Mouse (Mus musculus) myocyte (in vitro differentiated cells): ENCODE measurements at regions not wholly inside any gene's neighbourhood (a gene's known extent, or its start where the extent isn't known, plus 50 kb on each side); places are given as distances from the start of the nearest gene placed in this dataset.

Source experiments
- H3K27me3 ChIP-seq: one replicate; pipeline ENCODE4 v1.6.1; 2011; ENCODE audit not compliant: control insufficient read depth, insufficient read depth, insufficient read length
- H3K36me3 ChIP-seq: one replicate; pipeline ENCODE4 v1.6.1; 2011; ENCODE audit not compliant: control insufficient read depth, insufficient read depth
- H3K4me2 ChIP-seq: one replicate; pipeline ENCODE4 v1.6.1; 2011; ENCODE audit warnings: low read depth, control low read depth
- H3K4me3 ChIP-seq: one replicate; pipeline ENCODE4 v1.5.1; 2011; ENCODE audit warnings: mild to moderate bottlenecking, control low read depth, moderate library complexity
- H3K79me2 ChIP-seq: one replicate; pipeline ENCODE4 v1.6.1; 2011; ENCODE audit not compliant: control insufficient read depth, insufficient read depth
- H3ac ChIP-seq: one replicate; pipeline ENCODE4 v1.6.1; 2011; ENCODE audit not compliant: control insufficient read depth, insufficient read length
- CEBPB ChIP-seq: IDR thresholded peaks from 2 replicates; pipeline ENCODE4 v1.6.1; 2011; ENCODE audit warnings: mild to moderate bottlenecking, moderate library complexity; ENCODE audit not compliant: poor library complexity, insufficient read depth, severe bottlenecking
- E2F4 ChIP-seq: IDR thresholded peaks from one replicate; pipeline ENCODE4 v1.6.1; 2011; ENCODE audit warnings: mild to moderate bottlenecking, control low read depth, moderate library complexity; ENCODE audit not compliant: insufficient read depth
- MAX ChIP-seq: IDR thresholded peaks from one replicate; pipeline ENCODE4 v1.6.1; 2011; ENCODE audit warnings: low read depth, mild to moderate bottlenecking, control low read depth
- MYOD1 ChIP-seq, 3 experiments: IDR thresholded peaks; one replicate each; pipeline ENCODE4 v1.6.1; 2011; ENCODE audit warnings: control low read depth in 2 of 3, low read depth in 2 of 3, mild to moderate bottlenecking in 2 of 3, moderate library complexity in 1 of 3; ENCODE audit not compliant: insufficient read length in 2 of 3, control insufficient read depth in 1 of 3
- MYOG ChIP-seq, 3 experiments: IDR thresholded peaks; one replicate each; pipeline ENCODE4 v1.6.1; 2011; ENCODE audit warnings: control low read depth in 2 of 3, low read depth in 2 of 3, mild to moderate bottlenecking in 2 of 3; ENCODE audit not compliant: insufficient read length in 2 of 3, control insufficient read depth in 1 of 3, insufficient read depth in 1 of 3
- POLR2A ChIP-seq: IDR thresholded peaks from one replicate; pipeline ENCODE4 v1.6.1; 2011; ENCODE audit warnings: low read depth, mild to moderate bottlenecking, control low read depth, moderate library complexity; ENCODE audit not compliant: insufficient read length
- POLR2AphosphoS2 ChIP-seq: IDR thresholded peaks from one replicate; pipeline ENCODE4 v1.6.1; 2011; ENCODE audit warnings: low read depth, control low read depth; ENCODE audit not compliant: insufficient read length
- REST ChIP-seq: IDR thresholded peaks from one replicate; pipeline ENCODE4 v1.6.1; 2011; ENCODE audit warnings: mild to moderate bottlenecking, control low read depth, moderate library complexity; ENCODE audit not compliant: insufficient read depth, insufficient read length
- SRF ChIP-seq: IDR thresholded peaks from one replicate; pipeline ENCODE4 v1.6.1; 2011; ENCODE audit warnings: low read depth; ENCODE audit not compliant: control insufficient read depth, insufficient read length
- TCF12 ChIP-seq: IDR thresholded peaks from one replicate; pipeline ENCODE4 v1.6.1; 2011; ENCODE audit warnings: mild to moderate bottlenecking, control low read depth; ENCODE audit not compliant: poor library complexity, insufficient read depth, severe bottlenecking
- TCF3 ChIP-seq: IDR thresholded peaks from one replicate; pipeline ENCODE4 v1.6.1; 2011; ENCODE audit warnings: low read depth, control low read depth; ENCODE audit not compliant: insufficient read length
- USF1 ChIP-seq: IDR thresholded peaks from one replicate; pipeline ENCODE4 v1.6.1; 2011; ENCODE audit warnings: low read depth, mild to moderate bottlenecking, control low read depth, moderate library complexity

DNA sequence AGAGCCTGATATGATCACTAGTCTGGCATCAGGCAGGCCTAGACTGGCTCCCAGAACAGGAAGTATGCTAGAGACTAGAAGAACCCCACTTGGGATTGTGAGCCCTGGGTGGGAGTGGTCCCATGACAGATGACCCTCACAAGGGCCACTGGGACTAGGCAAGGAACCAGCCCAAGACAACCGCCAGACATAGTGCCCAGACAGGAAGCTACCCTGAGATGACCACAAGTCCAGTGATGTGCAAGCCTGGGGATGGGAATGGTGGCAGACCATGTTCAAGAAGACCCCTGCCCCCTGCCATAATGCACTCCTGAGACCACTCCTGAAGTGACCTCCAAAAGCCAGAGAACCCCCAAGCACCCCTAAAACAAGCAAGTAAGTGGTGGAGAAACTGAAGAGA lies 304.9 kb downstream of the Epm2a start:
- H3K4me2 ChIP-seq = no peak overlapping the region
- no peak overlapping the region for H3ac ChIP-seq
- H3K4me3 ChIP-seq = no peak overlapping the region
- H3K36me3 ChIP-seq = no peaks in the 10 kb centered on the region
- no peaks in the 10 kb centered on the region for H3K27me3 ChIP-seq
- H3K79me2 ChIP-seq = no peaks in the 10 kb centered on the region
- TF ChIP-seq MYOG (IDR thresholded peaks at IDR 0.05; ENCODE audit: control insufficient read depth in 1 of 3, insufficient read depth in 1 of 3, insufficient read length in 2 of 3, low read depth in 2 of 3) (no peak), USF1 (no peak), E2F4 (no peak), MAX (no peak), MYOD1 (IDR thresholded peaks at IDR 0.05; ENCODE audit: control insufficient read depth in 1 of 3, insufficient read length in 2 of 3, low read depth in 2 of 3) (no peak), POLR2AphosphoS2 (no peak), TCF12 (no peak), CEBPB (no peak), TCF3 (no peak), POLR2A (no peak), SRF (no peak)

- Histone ChIP-seq H3K36me3 (no peaks in the 10 kb centered on the region), H3K79me2 (no peaks in the 10 kb centered on the region), H3ac (no peak overlapping the region), H3K27me3 (no peaks in the 10 kb centered on the region), H3K4me3 (no peak overlapping the region), H3K4me2 (no peak overlapping the region)
- TF ChIP-seq CEBPB (no peak), POLR2A (no peak), SRF (no peak), TCF12 (no peak), MYOG (IDR thresholded peaks at IDR 0.05; ENCODE audit: control insufficient read depth in 1 of 3, insufficient read depth in 1 of 3, insufficient read length in 2 of 3, low read depth in 2 of 3) (no peak), POLR2AphosphoS2 (no peak), TCF3 (no peak), USF1 (no peak), MAX (no peak), MYOD1 (IDR thresholded peaks at IDR 0.05; ENCODE audit: control insufficient read depth in 1 of 3, insufficient read length in 2 of 3, low read depth in 2 of 3) (no peak), E2F4 (no peak), REST (no peak)
Measured at GRCm38 (mm10) chr10:11660056-11660770, 317.0 kb downstream of the Epm2a start.

DNA sequence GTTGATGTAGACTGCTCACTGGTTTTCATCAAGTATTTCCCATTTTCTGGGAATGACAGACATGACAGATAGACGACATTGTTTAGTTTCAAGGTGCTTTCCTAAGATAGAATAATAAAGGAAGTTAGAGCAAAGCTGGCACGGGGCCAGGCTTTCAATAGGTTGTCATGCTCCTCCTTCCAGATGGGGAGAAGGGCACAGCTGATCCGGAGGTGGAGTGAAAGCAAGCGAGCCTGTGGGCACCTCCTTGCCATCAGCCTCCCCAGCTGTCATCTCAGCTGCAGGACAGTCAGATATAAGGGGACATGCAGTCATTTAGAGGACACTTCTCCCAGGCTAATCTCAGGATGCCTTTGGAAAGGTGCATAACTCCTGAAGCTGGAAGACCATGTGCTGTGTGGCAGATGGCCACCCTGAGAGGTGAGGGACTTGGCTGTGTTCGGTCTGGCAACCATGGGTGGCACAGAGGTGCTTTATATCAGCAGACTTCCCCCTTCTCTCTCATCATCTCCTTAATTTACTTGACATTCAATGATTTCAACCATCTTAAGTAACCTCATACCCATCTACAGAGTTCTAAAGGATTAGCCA lies 318.6 kb downstream of the Epm2a start:
- TF ChIP-seq MYOG (IDR thresholded peaks at IDR 0.05; ENCODE audit: control insufficient read depth in 1 of 3, insufficient read depth in 1 of 3, insufficient read length in 2 of 3, low read depth in 2 of 3) (peak in 1 of 3 experiments; percentile 48), TCF3 (no peak), MYOD1 (IDR thresholded peaks at IDR 0.05; ENCODE audit: control insufficient read depth in 1 of 3, insufficient read length in 2 of 3, low read depth in 2 of 3) (peak in 1 of 3 experiments; percentile 65)
- Histone ChIP-seq H3K79me2 (no peaks in the 10 kb centered on the region), H3K36me3 (no peaks in the 10 kb centered on the region), H3K4me2 (no peak overlapping the region), H3ac (no peak overlapping the region), H3K4me3 (no peak overlapping the region), H3K27me3 (no peaks in the 10 kb centered on the region)

GRCm38 (mm10) chr10:11709742-11710141 lies 366.5 kb downstream of the Epm2a start:
- TF ChIP-seq E2F4 (no peak), SRF (no peak), CEBPB (no peak), POLR2AphosphoS2 (no peak), MYOG (IDR thresholded peaks at IDR 0.05; ENCODE audit: control insufficient read depth in 1 of 3, insufficient read depth in 1 of 3, insufficient read length in 2 of 3, low read depth in 2 of 3) (no peak), TCF3 (peak; percentile 14), TCF12 (no peak), MYOD1 (IDR thresholded peaks at IDR 0.05; ENCODE audit: control insufficient read depth in 1 of 3, insufficient read length in 2 of 3, low read depth in 2 of 3) (peak in 2 of 3 experiments; percentile 66 to 69)
- Histone ChIP-seq H3K4me2 (no peak overlapping the region), H3K4me3 (no peak overlapping the region), H3K36me3 (no peaks in the 10 kb centered on the region), H3K79me2 (no peaks in the 10 kb centered on the region), H3K27me3 (no peaks in the 10 kb centered on the region), H3ac (no peak overlapping the region)

GRCm38 (mm10) chr10:11724775-11725174 lies 381.6 kb downstream of the Epm2a start:
- Histone ChIP-seq H3K4me3 (no peak overlapping the region), H3ac (no peak overlapping the region), H3K79me2 (no peaks in the 10 kb centered on the region), H3K27me3 (no peaks in the 10 kb centered on the region), H3K4me2 (no peak overlapping the region), H3K36me3 (no peaks in the 10 kb centered on the region)
- TF ChIP-seq MAX (no peak), TCF3 (no peak), POLR2A (no peak), USF1 (peak; percentile 52), MYOG (IDR thresholded peaks at IDR 0.05; ENCODE audit: control insufficient read depth in 1 of 3, insufficient read depth in 1 of 3, insufficient read length in 2 of 3, low read depth in 2 of 3) (no peak)
